Mouse (Mus musculus): Measurements from ENCODE around the gene 1700012P22Rik. TPM values are rescaled to one million over a fixed set of nuclear protein-coding genes. Genes with fewer than 3 reads are reported as not detected.

1700012P22Rik gene
- polyA plus RNA-seq, 1 experiment from 2014 or later: not detected

- Histone ChIP-seq H3K36me3 (no peaks in the 10 kb centered on the region), H3K9ac (no peak within 1 kb of the TSS), H3K9me3 (no peaks in the 10 kb centered on the region), H3K27ac (no peak within 1 kb of the TSS), H3K4me3 (no peak within 1 kb of the TSS), H3K4me2 (no peak within 1 kb of the TSS), H3K27me3 (no peaks in the 10 kb centered on the region), H3K4me1 (peaks cover 4% of the 10 kb centered on the region; the same call in 1 of the 2 replicates)
- ATAC-seq (ENCODE audit: borderline replicate concordance, extremely low read depth, low FRiP score, low TSS enrichment): no peak
- 70% methylated on average over 9 of the region's 9 CpGs for WGBS
Observed at GRCm38 (mm10) chr4:144408290-144408689, 30.3 kb downstream of the 1700012P22Rik start, which contains the start of gene Pramef12. Gene Pramef12, minus strand, starts transcription at chr4:144408464.

GRCm38 (mm10) chr4:144406261-144406660 lies 32.3 kb downstream of the 1700012P22Rik start:
- ATAC-seq (ENCODE audit: borderline replicate concordance, extremely low read depth, low FRiP score, low TSS enrichment): no peak
- no peaks in the 10 kb centered on the region for H3K9me3 ChIP-seq
- H3K27ac ChIP-seq: no peak overlapping the region
- H3K27me3 ChIP-seq: no peaks in the 10 kb centered on the region
- 50% methylated on average over 3 of the region's 3 CpGs for WGBS
- H3K36me3 ChIP-seq: no peaks in the 10 kb centered on the region
- H3K9ac ChIP-seq: no peak overlapping the region
- H3K4me2 ChIP-seq: no peak overlapping the region
- H3K4me1 ChIP-seq: peaks cover 4% of the 10 kb centered on the region; the same call in 1 of the 2 replicates
- H3K4me3 ChIP-seq: no peak overlapping the region

- Histone ChIP-seq H3K27me3 (no peaks in the 10 kb centered on the region), H3K4me3 (peak overlapping the region; percentile 30), H3K4me2 (peak overlapping the region; percentile 54), H3K27ac (peak overlapping the region; percentile 58; the same call in 1 of the 2 replicates), H3K4me1 (peaks cover 4% of the 10 kb centered on the region; the same call in 1 of the 2 replicates), H3K36me3 (no peaks in the 10 kb centered on the region), H3K9me3 (no peaks in the 10 kb centered on the region), H3K9ac (no peak overlapping the region)
- peak; percentile 84 for ATAC-seq (ENCODE audit: borderline replicate concordance, extremely low read depth, low FRiP score, low TSS enrichment)
- WGBS: 3% methylated on average over 16 of the region's 17 CpGs
Observed at GRCm38 (mm10) chr4:144404456-144405086, 34.0 kb downstream of the 1700012P22Rik start.

- H3K36me3 ChIP-seq: no peaks in the 10 kb centered on the region
- H3K27me3 ChIP-seq: no peaks in the 10 kb centered on the region
- H3K9me3 ChIP-seq: no peaks in the 10 kb centered on the region
- H3K4me1 ChIP-seq: peaks cover 4% of the 10 kb centered on the region; the same call in 1 of the 2 replicates
- no peak for ATAC-seq (ENCODE audit: borderline replicate concordance, extremely low read depth, low FRiP score, low TSS enrichment)
- no peak overlapping the region for H3K9ac ChIP-seq
- no peak overlapping the region for H3K4me2 ChIP-seq
- WGBS: 12% methylated on average over 4 of the region's 4 CpGs
- no peak overlapping the region for H3K27ac ChIP-seq
- H3K4me3 ChIP-seq: no peak overlapping the region
Observed at GRCm38 (mm10) chr4:144402712-144403111, 35.9 kb downstream of the 1700012P22Rik start.

GRCm38 (mm10) chr4:144396316-144396715 lies 42.3 kb downstream of the 1700012P22Rik start:
- Histone ChIP-seq H3K9me3 (no peaks in the 10 kb centered on the region), H3K9ac (no peak overlapping the region), H3K27me3 (no peaks in the 10 kb centered on the region), H3K4me3 (no peak overlapping the region), H3K36me3 (no peaks in the 10 kb centered on the region), H3K4me2 (no peak overlapping the region), H3K4me1 (no peaks in the 10 kb centered on the region), H3K27ac (no peak overlapping the region)
- no peak for ATAC-seq (ENCODE audit: borderline replicate concordance, extremely low read depth, low FRiP score, low TSS enrichment)
- 29% methylated on average over 3 of the region's 3 CpGs for WGBS

- Histone ChIP-seq H3K9me3 (no peaks in the 10 kb centered on the region), H3K9ac (no peak within 1 kb of the TSS), H3K4me1 (no peaks in the 10 kb centered on the region), H3K27ac (no peak within 1 kb of the TSS), H3K27me3 (no peaks in the 10 kb centered on the region), H3K4me2 (no peak within 1 kb of the TSS), H3K36me3 (no peaks in the 10 kb centered on the region), H3K4me3 (no peak within 1 kb of the TSS)
- 31% methylated on average over 2 of the region's 2 CpGs for WGBS
- no peak for ATAC-seq (ENCODE audit: borderline replicate concordance, extremely low read depth, low FRiP score, low TSS enrichment)
Observed at GRCm38 (mm10) chr4:144377911-144378310, 60.7 kb downstream of the 1700012P22Rik start, which contains the start of gene Pramef20. Gene Pramef20, minus strand, starts transcription at chr4:144377933.

Other genes starting within 250 kb of the 1700012P22Rik start
- gene Oog2, start 248.1 kb downstream of the 1700012P22Rik start, polyA plus RNA-seq (2015; fragmentation: Nextera tagmentation; extraction: Ambion mirVana): not detected in 2 replicates
- gene C87977, start 225.5 kb downstream of the 1700012P22Rik start, polyA plus RNA-seq (2015; fragmentation: Nextera tagmentation; extraction: Ambion mirVana): not detected in 2 replicates
- gene Pramel5, start 158.3 kb downstream of the 1700012P22Rik start, polyA plus RNA-seq (2015; fragmentation: Nextera tagmentation; extraction: Ambion mirVana): not detected in 2 replicates
- not detected in 2 replicates for gene Gm13128, start 108.5 kb downstream of the 1700012P22Rik start, polyA plus RNA-seq (2015; fragmentation: Nextera tagmentation; extraction: Ambion mirVana)
- not detected in 2 replicates for gene Gm13119, start 80.8 kb downstream of the 1700012P22Rik start, polyA plus RNA-seq (2015; fragmentation: Nextera tagmentation; extraction: Ambion mirVana)
- not detected in 2 replicates for gene Pramef20, start 60.8 kb downstream of the 1700012P22Rik start, polyA plus RNA-seq (2015; fragmentation: Nextera tagmentation; extraction: Ambion mirVana)
- 0.15 TPM in 1 of 2 replicates, not detected in the other for gene Pramef12, start 30.3 kb downstream of the 1700012P22Rik start, polyA plus RNA-seq (2015; fragmentation: Nextera tagmentation; extraction: Ambion mirVana)
- not detected in 2 replicates for gene Gm9944, start 14.5 kb upstream of the 1700012P22Rik start, polyA plus RNA-seq (2015; fragmentation: Nextera tagmentation; extraction: Ambion mirVana)
- not detected in 2 replicates for gene Aadacl3, start 25.0 kb upstream of the 1700012P22Rik start, polyA plus RNA-seq (2015; fragmentation: Nextera tagmentation; extraction: Ambion mirVana)
- not detected in 2 replicates for gene 9430007A20Rik, start 81.0 kb upstream of the 1700012P22Rik start, polyA plus RNA-seq (2015; fragmentation: Nextera tagmentation; extraction: Ambion mirVana)
- gene Gm13124, start 126.4 kb upstream of the 1700012P22Rik start, polyA plus RNA-seq (2015; fragmentation: Nextera tagmentation; extraction: Ambion mirVana): not detected in 2 replicates
- gene Aadacl4, start 174.9 kb upstream of the 1700012P22Rik start, polyA plus RNA-seq (2015; fragmentation: Nextera tagmentation; extraction: Ambion mirVana): not detected in 2 replicates
- gene Gm436, start 247.6 kb upstream of the 1700012P22Rik start, polyA plus RNA-seq (2015; fragmentation: Nextera tagmentation; extraction: Ambion mirVana): not detected in 2 replicates

All from lung, embryonic 15.5 days (tissue).